Mouse (Mus musculus): ENCODE measurements around the gene Ncln.

Ncln gene

DNA sequence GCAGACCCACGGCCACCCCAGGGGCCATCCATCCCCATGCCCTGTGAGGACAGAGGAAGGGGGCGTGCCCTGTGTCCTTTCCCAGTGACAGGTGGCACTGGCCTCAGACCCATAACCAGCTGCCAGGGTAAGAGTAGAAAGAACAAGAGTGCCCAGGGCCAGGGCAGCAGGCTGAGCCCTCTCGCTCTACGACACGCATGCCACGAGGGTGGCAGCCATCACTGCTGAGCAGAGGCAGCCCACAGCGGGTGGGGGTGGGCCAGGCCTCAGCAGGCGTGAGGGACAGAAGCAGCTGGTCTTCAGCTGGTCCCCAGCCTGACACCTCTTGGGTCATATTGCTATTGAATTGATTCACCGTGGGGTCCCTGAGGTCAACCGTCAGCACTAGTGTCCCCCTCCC, 9.7 kb downstream of the Ncln start:
- DNase-seq, result no peak

- DNase-seq, result no peak
Observed at GRCm38 (mm10) chr10:81485479-81486018, 10.6 kb downstream of the Ncln start.

DNA sequence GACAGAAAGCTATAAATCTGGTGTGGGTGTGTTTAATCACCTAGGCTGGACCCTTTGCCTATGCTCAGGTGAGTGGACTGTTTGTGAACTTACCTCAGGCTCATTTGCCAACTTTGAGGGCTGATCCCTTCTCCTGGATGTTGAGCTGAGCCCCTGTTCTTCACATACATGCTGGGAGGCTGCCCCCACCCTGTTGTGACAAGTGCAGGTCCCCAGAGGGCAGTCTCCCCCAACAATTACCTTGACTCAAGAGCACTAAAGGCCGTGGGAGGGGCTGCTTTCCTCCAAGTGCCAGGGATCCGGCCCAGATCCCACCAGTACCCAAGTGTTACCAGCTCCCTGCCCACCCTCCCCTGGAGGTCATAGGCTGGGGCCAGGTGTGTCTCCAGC, 11.1 kb downstream of the Ncln start:
- no peak for DNase-seq

DNA sequence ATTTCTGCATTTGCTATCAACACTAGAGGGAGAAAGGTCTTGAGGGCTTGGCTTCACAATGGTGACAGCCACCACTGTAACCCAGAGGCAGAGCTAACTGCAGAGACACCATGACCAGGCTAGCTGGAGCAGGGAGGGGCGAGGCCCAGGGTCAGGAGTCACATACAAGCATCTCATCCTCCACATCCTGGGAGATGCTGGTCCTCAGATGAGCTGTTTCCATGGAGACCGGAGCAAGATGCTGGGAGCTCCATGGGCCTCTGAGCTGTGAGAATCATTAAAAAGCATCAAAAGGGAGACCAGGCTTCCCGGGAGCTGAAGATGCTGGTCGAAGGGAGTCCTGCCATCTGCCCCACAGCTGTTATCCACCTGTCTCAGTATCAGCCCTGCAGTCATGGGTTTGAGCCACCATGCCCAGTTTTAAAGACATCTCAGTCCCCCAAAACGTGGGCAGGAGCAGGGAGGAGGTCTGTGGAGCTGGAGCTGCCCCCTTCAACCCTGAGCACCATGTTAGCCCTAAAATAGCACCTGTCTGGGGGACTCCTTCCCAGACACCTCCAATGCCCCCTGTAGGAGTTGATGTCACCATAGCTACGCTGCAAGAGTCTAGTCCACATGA, 11.6 kb downstream of the Ncln start:
- DNase-seq, result no peak

DNA sequence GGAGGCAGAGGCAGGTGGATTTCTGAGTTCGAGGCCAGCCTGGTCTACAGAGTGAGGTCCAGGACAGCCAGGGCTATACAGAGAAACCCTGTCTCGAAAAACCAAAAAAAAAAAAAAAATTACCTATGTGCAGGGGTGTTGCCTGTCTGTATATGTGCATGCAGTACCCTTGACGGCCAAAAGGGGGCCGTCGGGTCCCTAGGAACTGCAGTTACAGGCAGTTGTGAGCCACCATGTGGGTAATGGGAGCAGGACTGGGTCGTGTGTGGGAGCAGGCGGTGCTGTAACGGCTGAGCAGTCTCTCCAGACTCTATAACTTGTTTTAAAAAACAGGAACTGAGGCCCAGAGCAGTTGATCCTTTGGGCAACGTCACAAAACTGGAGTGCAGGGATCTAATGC, 12.2 kb downstream of the Ncln start:
- peak; percentile 66 for DNase-seq

GRCm38 (mm10) chr10:81482533-81482889, 13.7 kb downstream of the Ncln start, which contains the start of gene Celf5:
TSS of gene Celf5 (minus strand) at chr10:81482709.
- peak; percentile 78 for DNase-seq

- no peak for DNase-seq
Observed at GRCm38 (mm10) chr10:81481605-81482532, 14.3 kb downstream of the Ncln start.

GRCm38 (mm10) chr10:81474461-81474860, 21.7 kb downstream of the Ncln start:
- DNase-seq, result no peak

- peak; percentile 68 for DNase-seq
Observed at GRCm38 (mm10) chr10:81473003-81473451, 23.2 kb downstream of the Ncln start.

GRCm38 (mm10) chr10:81472403-81473002, 23.7 kb downstream of the Ncln start:
- DNase-seq, result no peak

GRCm38 (mm10) chr10:81470454-81470853, 25.7 kb downstream of the Ncln start:
- DNase-seq, result no peak

DNA sequence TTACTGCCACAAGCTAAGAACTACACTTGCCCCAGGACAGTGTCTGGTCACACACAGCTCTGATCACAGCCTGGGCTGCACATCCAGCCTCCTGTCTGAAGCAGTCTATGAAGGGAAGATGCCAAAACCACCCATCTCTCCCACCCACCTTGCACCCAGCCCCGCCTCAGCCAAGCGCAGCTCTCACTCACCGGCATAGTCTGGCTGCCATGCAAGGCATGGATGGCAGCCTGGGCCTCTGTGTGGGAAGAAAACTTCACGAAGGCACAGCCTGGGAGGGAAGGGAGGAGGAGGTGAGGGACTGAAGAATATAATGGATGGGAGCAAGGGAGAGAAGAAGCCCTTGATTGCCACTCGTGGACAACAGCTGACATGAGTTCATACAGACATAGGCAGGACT, 26.9 kb downstream of the Ncln start:
- DNase-seq, result no peak

DNA sequence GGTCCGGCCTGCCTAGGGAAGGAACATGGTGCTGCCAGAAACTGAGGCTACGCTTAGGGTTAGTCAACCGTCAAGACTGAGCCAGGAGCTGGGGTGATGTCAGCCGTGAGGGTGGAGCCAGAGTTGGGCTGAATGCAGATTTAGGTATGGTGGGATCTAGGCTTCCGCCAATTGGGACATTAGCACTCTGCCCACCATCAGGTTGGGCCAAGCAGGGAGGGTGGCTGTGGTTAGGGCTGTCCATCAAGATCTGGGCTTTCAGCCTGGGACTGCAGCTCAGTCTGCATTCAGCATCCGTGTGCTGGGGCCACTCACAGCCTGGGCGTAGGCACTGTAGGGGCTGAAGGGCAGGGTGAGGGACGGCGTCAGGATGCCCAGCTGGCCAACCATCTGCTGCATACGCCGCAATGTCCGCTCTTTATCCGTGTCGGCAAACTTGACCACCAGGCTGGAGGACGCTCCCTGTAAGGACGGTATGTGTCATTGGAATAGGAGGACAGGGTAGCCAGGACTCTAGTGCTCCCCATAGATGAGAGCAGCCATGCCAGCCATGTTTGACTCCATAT, 28.4 kb downstream of the Ncln start:
- DNase-seq, result no peak

DNA sequence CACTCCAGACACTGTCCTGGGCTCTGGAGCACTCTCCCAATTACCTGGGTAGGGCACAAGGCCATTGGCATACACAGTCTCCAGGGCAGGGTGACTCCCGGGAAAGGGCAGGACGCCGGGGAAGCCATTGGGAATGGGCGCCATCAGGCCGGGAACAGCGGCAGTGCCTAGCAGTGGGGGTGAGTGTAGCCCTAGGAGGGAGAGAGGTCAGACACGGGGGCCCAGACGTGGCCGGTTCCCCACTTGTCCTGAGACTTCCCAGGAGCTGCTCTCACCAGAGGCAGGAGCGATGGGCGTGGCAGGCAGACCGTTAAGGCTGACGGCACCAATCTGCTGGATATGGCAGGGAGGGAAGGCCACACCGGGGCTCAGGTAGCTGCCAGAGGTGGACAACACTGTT, 29.3 kb downstream of the Ncln start:
- DNase-seq, result no peak

GRCm38 (mm10) chr10:81466066-81466465, 30.1 kb downstream of the Ncln start:
- DNase-seq, result no peak

DNA sequence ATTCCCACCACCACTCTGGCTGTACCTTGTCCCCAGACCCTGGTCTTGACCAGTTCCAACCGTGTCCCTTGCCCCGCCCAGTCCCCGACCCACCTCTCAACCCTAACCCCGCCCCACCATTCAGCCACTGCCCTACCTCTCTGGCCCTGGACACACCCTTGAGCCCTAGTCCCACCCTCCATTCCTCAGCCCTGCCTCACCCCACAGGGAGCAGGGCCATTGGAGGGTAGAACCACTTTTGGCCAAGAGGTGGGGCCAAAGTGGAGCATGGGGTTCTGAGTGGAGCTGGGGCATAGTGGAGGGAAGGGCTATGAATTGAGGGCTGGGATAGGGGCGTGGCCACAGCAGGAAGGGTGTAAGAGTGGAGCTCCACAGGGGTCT, 30.9 kb downstream of the Ncln start:
- no peak for DNase-seq

GRCm38 (mm10) chr10:81464405-81465264, 31.6 kb downstream of the Ncln start:
- no peak for DNase-seq

- no peak for DNase-seq
Observed at GRCm38 (mm10) chr10:81463531-81463930, 32.7 kb downstream of the Ncln start.

GRCm38 (mm10) chr10:81462917-81463316, 33.3 kb downstream of the Ncln start:
- DNase-seq, result no peak

GRCm38 (mm10) chr10:81462415-81462804, 33.8 kb downstream of the Ncln start:
- DNase-seq, result no peak

DNA sequence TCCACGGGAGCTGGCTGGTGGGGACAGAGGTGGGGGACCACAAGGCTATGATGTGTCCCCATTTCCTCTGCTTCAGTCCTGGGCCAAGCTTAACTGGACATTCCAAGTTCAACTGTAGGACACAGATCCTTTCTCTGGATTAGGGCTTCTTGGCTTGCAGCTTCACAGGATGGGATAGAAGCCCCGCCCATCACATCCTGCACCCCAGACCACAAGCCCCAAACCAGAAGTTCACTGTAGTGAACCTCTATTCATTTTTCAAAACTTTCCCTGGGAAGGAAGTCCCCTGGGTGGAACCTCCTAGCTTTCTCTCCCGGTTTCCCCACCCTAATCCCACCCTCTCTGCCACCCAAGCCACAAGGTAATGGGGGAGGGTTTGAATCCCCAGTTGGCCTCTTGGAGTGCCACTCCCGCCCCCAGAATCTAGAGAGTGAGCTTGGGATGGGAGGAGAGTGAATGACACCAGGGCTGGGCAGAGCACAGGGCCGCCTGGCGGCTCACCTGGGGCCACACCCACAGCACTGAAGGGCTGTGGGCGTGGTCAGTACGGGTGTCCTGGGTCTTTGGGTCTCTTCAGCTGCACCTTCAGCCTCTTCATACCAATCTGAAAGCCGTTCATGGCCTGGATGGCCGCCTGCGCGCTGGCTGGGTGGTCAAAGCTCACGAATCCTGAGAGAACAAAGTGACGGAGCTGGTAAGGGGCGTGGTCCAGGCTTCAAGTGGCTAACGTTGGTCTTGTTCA, 34.3 kb downstream of the Ncln start:
- DNase-seq, result no peak

DNA sequence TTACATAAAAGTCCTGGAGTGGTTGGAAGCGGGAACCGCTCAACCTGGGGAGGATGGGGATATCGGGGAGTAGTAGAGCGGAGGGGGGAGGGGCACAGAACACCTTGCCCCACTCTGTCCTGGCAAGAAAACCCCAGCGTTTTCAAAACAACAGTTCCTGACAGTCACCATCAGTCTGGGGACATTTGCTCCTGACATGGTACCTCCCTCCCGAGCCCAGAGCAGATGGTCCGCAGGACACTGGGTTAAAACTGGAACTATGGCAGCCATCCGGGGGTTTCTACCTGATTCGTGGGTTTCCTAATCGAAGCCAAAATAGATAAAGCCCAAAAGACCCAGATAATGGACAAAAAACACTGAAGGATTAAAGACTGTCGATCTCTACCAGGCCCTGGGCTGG, 35.2 kb downstream of the Ncln start:
- no peak for DNase-seq
